ENCODE assay signal across 10 mouse cellular contexts in genomic region chr11:75047736-75048407, GRCm38 (mm10).
A peak's percentile ranks its signal among the peaks of the same experiment; 100 is the strongest.
DNase-seq lines count a peak whose midpoint lies in the region; ATAC-seq and TF ChIP-seq lines count a peak whose summit lies in the region.
"Had no signal": no experiment of that assay in that cellular context is flagged by ENCODE, and none has a peak within 500 bp of the region (broad histone marks: within the 10 kb centered on the region; RNA-seq: fewer than 3 reads in every experiment).

No protein-coding gene starts in this region.

- H3K27ac ChIP-seq in lung, postnatal 0 days (ENCODE audit: low read length): peak overlapping the region; percentile 60
- peak overlapping the region; percentile 92 for H3K27ac ChIP-seq in intestine, embryonic 15.5 days
- H3K27ac ChIP-seq in stomach, embryonic 14.5 days (ENCODE audit: low read length): peak overlapping the region; percentile 98

- H3K27me3 ChIP-seq in lung, postnatal 0 days (replicated peaks; ENCODE audit: insufficient read depth, low read length): no peaks in the 10 kb centered on the region
- no peaks in the 10 kb centered on the region for H3K27me3 ChIP-seq in intestine, embryonic 15.5 days (replicated peaks)
- H3K27me3 ChIP-seq in stomach, embryonic 14.5 days (ENCODE audit: control insufficient read depth, insufficient read depth, low read length): no peaks in the 10 kb centered on the region

- H3K9me3 ChIP-seq in lung, postnatal 0 days (ENCODE audit: low read length): no peaks in the 10 kb centered on the region
- H3K9me3 ChIP-seq in intestine, embryonic 15.5 days: no peaks in the 10 kb centered on the region
- H3K9me3 ChIP-seq in stomach, embryonic 14.5 days (ENCODE audit: control insufficient read depth, low read depth, low read length): no peaks in the 10 kb centered on the region

- TF ChIP-seq EP300 in lung, postnatal 0 days (IDR thresholded peaks at IDR 0.05): no peak

- H3K36me3 ChIP-seq in lung, postnatal 0 days (ENCODE audit: insufficient read depth, low read length): no peaks in the 10 kb centered on the region
- H3K36me3 ChIP-seq in intestine, embryonic 15.5 days: no peaks in the 10 kb centered on the region
- no peaks in the 10 kb centered on the region for H3K36me3 ChIP-seq in stomach, embryonic 14.5 days (ENCODE audit: control insufficient read depth, insufficient read depth, low read length)

- DNase-seq in cerebellum, adult 9-10 months: peak; percentile 12
- no peak for DNase-seq in cerebellum, postnatal 36 days
- no peak for DNase-seq in lung, postnatal 0 days (ENCODE audit: low spot score)
- DNase-seq in lung, adult 18-20 months: no peak
- no peak for DNase-seq in adipocyte (ENCODE audit: low spot score)
- no peak for DNase-seq in cerebellum, postnatal 4 days (ENCODE audit: low spot score in 2 of 2)

- no peak overlapping the region for H3K4me2 ChIP-seq in lung, postnatal 0 days (replicated peaks; ENCODE audit: low read depth, low read length)
- 0 out of 2 replicates have a peak overlapping the region, but pooled peaks have one; percentile 15 for H3K4me2 ChIP-seq in intestine, embryonic 15.5 days (replicated peaks)
- H3K4me2 ChIP-seq in stomach, embryonic 14.5 days (replicated peaks; ENCODE audit: low read depth, low read length): peak overlapping the region; percentile 24

- no peak for ATAC-seq in lung, postnatal 0 days
- no peak for ATAC-seq in intestine, embryonic 15.5 days
- ATAC-seq in stomach, embryonic 14.5 days (ENCODE audit: insufficient number of reproducible peaks, insufficient read depth, low FRiP score, low read depth): no peak
- ATAC-seq: activated CD4-positive, CD25-positive, alpha-beta regulatory T cell, adult 4 months had no signal

- no peak for TF ChIP-seq CTCF in lung, postnatal 0 days (IDR thresholded peaks at IDR 0.05)

- peaks cover 34% of the 10 kb centered on the region; the same call in 1 of the 2 replicates for H3K4me1 ChIP-seq in lung, postnatal 0 days (ENCODE audit: insufficient read depth, low read depth, low read length)
- H3K4me1 ChIP-seq in intestine, embryonic 15.5 days (replicated peaks): peaks cover 49% of the 10 kb centered on the region
- peaks cover 70% of the 10 kb centered on the region for H3K4me1 ChIP-seq in stomach, embryonic 14.5 days (ENCODE audit: control insufficient read depth, insufficient read depth, low read length)

- H3K9ac ChIP-seq in lung, postnatal 0 days (replicated peaks; ENCODE audit: low read depth): no peak overlapping the region
- H3K9ac ChIP-seq in intestine, embryonic 15.5 days: no peak overlapping the region
- H3K9ac ChIP-seq in stomach, embryonic 14.5 days (replicated peaks; ENCODE audit: low read depth, low read length): no peak overlapping the region; the same call in 1 of the 2 replicates

- H3K4me3 ChIP-seq in lung, postnatal 0 days (ENCODE audit: low read depth, low read length): no peak overlapping the region
- no peak overlapping the region for H3K4me3 ChIP-seq in intestine, embryonic 15.5 days (replicated peaks)
- no peak overlapping the region for H3K4me3 ChIP-seq in stomach, embryonic 14.5 days (ENCODE audit: low read depth, low read length)
- H3K4me3 ChIP-seq: erythroblast, embryonic 14.5 days had no signal

- 70% methylated on average over 7 of the region's 7 CpGs for WGBS in lung, postnatal 0 days
- WGBS in intestine, embryonic 15.5 days: 71% methylated on average over 7 of the region's 7 CpGs
- WGBS in stomach, embryonic 14.5 days: 60% methylated on average over 7 of the region's 7 CpGs
